Mouse (Mus musculus) monocyte, adult 59 days (primary cell): ENCODE results near the gene Tfap4. TPM values are rescaled to one million over a fixed set of nuclear protein-coding genes. Genes with fewer than 3 reads are reported as not detected.

ENCODE experiments used
- total RNA-seq, 2 experiments: library from RNA; stranded (reverse); gene quantifications; one replicate each; pipeline ENCODE4 v1.2.4; 2023

Gene Tfap4
- total RNA-seq, result 1 to 10 TPM; 5.2 to 7.6 TPM

DNA sequence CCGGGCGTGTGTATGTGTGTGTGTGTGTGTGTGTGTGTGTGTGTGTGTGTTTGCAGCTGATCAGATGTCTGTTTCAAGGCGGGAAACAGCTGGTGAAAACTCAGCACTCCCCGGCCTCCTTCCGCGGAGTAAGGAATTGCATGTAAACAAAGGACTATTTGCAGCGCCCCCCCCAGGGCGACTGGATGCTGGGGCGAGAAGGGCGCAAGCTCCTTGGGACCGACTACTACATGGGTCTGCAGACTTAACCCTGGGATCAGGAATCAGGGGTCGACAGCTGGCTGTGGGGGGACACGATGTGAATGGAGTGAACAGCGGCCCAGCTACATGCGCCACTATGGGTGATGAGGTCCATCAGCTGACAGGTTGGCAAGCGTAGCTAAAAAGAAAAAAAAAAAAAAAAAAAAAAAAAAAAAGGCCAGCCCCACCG lies at the start of gene Tfap4:
Gene Tfap4 (minus strand): TSS at position 140 of the 430 bp plus-strand sequence.

DNA sequence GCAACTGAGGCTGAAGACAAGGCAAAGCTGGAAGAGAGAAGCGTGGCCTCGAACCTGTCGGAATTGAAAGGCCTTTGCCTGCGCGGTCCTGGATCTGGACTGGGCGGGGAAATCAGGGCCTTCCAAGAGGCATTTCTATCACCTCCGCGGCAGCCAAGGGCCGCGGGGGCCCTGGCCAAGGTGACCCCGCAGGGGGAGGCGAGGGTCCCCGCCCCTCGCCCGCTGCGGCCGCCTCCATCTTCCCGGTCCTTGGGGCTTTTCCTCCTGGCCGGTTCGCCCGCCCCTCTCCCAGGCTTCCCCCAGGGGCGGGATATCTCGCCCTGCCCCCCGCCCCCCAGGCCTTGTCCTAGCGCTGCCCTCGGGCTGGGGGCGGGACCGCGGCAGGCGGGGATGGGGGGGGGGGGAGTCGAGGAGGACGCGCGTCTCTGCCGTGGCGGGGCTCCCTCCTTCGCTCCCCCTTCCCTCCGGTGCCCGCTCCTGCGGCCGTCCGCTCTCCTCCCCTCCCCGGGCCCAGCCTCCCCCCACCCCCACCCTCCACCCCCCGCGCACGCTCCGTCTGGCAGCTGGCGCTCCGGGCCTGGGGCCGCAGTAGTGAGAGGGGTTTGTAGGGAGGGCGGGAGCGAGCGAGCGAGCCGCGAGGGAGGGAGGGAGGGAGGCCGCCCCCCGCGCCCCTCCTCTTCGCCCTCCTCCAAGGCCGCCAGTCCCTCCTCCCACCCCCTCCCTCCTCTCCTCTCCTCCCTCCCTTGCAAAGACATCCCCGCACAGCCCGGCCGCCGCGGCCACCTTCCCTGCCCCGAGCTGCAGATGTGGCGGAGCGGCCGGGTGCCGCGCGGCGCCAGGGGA lies 34.5 kb upstream of the Tfap4 start, which contains the start of gene Glis2:
Gene Glis2 (plus strand): TSS at position 743 of the 843 bp plus-strand sequence.

DNA sequence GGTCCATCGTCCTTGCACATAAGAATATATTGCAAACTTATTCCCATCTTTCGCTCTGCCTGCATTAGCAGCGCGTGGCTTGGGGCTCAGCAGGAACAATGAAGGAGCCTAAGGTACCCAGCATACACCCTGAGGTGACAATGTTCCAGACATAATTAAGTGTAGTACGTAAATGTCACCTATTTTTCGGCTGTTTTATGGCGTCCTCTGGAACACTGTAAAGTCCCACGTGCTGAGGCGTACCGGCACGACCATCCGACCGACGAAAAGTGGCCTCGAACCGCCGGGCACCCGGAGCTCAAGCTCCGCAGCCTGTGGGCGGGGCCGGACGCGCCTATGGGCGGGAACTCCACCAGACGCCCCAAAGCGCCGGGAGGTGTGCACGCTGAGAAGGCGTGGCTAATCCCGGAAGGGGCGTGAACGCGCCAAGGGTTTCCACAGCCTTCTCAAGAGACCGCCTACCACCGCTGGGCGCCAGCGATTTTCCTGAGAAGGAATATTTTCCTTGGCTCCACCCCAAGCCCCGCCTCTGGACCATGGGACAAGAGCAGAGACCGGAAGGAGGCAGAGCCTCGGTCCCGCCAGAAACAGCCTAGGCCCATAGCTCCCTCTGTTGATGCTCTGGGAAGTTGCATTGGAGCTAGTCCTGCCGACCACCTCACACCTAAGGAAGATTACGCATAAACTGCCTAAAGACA lies 18.0 kb downstream of the Tfap4 start, which contains the start of gene Srl:
Gene Srl (minus strand): TSS at position 316 of the 698 bp plus-strand sequence.

Other genes with a start within 250 kb of the Tfap4 start
- 1 to 10 TPM; 8.1 to 9.3 TPM for gene Adcy9, start 139.4 kb downstream of the Tfap4 start, total RNA-seq
- gene Srl, start 18.0 kb downstream of the Tfap4 start, total RNA-seq, result 1 to 10 TPM in 1 of 2 experiments, under 1 TPM in 1; 0.86 to 2.2 TPM
- 1 to 10 TPM; 1.2 to 2.4 TPM for gene Glis2, start 34.9 kb upstream of the Tfap4 start, total RNA-seq
- 10 to 100 TPM; 37.4 to 39.3 TPM for gene Pam16, start 65.1 kb upstream of the Tfap4 start, total RNA-seq
- 1 to 10 TPM in 1 of 2 experiments, under 1 TPM in 1; 0.36 to 2.5 TPM for gene Vasn, start 80.1 kb upstream of the Tfap4 start, total RNA-seq
- 10 to 100 TPM; 21.1 to 22.4 TPM for gene Dnaja3, start 80.1 kb upstream of the Tfap4 start, total RNA-seq
- 100 to 1,000 TPM; 132 to 161 TPM for gene Coro7, start 119.9 kb upstream of the Tfap4 start, total RNA-seq
- 10 to 100 TPM in 1 of 2 experiments, 1 to 10 TPM in 1; 9.1 to 11.6 TPM for gene Nmral1, start 159.5 kb upstream of the Tfap4 start, total RNA-seq
- 10 to 100 TPM; 63.6 to 81.5 TPM for gene Hmox2, start 166.5 kb upstream of the Tfap4 start, total RNA-seq
- gene Cdip1, start 230.4 kb upstream of the Tfap4 start, total RNA-seq, result 10 to 100 TPM; 39.5 to 44.0 TPM